Mouse (Mus musculus) liver, adult (tissue): ENCODE measurements at regions not wholly inside any gene's neighbourhood (a gene's known extent, or its start where the extent isn't known, plus 50 kb on each side); places are given as distances from the start of the nearest gene placed in this dataset.

Experiments
- GATA4 ChIP-seq: IDR thresholded peaks from 2 replicates; pipeline ENCODE4 v1.6.1; 2014; ENCODE audit warnings: mild to moderate bottlenecking, low read length; ENCODE audit not compliant: insufficient replicate concordance

GRCm38 (mm10) chr4:124385106-124386055, 225.2 kb downstream of the 3100002H09Rik start:
- no peak for TF ChIP-seq GATA4

- no peak for TF ChIP-seq GATA4
Measured at GRCm38 (mm10) chr4:124376504-124376903, 234.1 kb downstream of the 3100002H09Rik start.

GRCm38 (mm10) chr4:124375581-124375980, 235.0 kb downstream of the 3100002H09Rik start:
- TF ChIP-seq GATA4, result no peak

GRCm38 (mm10) chr4:124368831-124369230, 241.8 kb downstream of the 3100002H09Rik start:
- no peak for TF ChIP-seq GATA4

GRCm38 (mm10) chr4:124368085-124368484, 242.5 kb downstream of the 3100002H09Rik start:
- TF ChIP-seq GATA4, result no peak

DNA sequence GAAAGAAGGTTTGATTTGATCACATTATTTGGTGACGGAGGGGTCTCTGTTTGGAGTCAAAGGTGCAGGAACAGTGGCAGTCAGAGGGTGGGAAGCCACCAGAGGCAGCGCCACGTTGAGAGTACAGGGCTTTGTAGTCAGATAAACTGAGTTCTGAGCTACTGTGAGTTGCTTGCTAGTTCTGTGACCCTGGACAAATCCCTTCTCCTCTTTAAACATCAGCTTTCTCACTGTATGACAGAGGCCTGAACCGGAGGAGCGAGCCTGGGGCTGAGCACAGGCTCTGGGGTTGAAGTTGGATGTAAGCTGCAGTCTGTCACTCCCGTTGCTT, 250.1 kb downstream of the 3100002H09Rik start:
- no peak for TF ChIP-seq GATA4

DNA sequence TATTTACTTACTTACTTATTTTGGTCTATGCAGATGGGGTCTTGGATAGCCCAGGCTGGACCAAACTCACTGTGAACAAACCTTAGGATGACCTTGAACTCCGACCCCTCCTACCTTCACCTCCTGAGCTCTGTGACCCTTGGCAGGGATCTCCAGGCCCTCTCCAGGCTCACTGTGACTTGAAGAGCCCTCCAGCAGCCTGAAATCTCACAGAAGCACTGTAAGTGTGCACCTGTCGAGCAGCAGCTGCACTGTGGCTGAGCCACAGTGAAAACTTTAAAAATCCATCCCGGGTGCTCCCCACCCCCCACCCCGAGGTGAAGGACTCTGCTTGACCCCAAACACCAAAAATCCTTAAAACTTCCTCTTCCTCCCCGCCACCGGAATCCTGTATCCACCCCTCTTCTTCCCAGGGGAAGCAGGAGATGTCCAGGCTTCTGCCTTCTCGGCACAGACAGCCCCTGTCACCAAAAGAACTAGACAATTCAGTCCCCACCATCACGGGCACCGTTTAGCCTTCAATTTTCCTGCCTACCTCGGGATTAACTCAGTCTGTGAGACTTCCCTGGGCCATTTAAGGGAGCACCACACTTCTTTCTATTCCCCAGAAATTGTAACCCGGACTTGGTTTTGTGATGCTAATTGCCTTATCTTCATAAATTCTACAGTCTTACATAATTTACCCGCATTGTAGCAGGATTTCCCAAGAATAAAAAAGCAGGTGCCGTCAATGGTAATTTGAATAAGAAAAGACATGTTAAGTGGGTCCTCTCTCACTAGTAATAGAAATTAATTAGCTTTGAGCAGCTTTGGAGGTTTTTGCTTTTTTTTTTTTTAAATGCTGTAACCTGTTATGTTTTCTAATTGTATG, 250.7 kb downstream of the 3100002H09Rik start:
- TF ChIP-seq GATA4, result no peak

GRCm38 (mm10) chr4:124350361-124350760, 260.2 kb downstream of the 3100002H09Rik start:
- no peak for TF ChIP-seq GATA4

DNA sequence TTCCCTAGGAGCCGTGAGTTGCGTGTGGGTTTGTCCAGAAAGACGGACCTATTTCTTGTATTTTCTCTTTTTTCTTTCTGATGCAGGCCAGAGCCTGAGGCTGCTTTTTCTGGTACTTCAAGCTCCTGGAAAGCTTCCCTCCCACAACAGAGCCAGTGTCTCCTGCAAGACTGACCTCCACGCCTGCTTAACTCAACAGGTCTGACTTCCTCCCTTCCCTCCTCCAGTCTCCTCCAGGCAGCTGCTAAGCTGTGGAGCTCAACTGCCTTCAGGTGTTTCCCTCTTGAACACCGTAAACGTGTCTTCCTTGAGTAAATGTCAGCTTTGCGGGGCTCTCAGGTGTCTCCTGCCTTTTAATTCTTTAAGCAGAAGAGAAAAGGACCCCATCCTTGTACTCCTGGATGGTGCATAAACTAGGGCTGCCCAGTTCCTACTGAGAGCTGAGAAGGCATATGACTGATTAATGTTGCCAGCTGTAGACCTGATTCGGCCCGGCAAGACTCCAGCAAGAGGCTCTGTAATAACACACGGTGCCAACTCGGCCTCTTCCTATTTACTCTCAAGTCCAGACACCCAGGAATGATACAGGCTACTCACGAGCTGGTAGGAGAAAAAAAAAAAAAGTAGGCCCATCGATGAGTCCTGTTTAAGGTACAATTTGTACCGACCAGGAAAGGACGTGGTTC, 260.9 kb downstream of the 3100002H09Rik start:
- no peak for TF ChIP-seq GATA4

DNA sequence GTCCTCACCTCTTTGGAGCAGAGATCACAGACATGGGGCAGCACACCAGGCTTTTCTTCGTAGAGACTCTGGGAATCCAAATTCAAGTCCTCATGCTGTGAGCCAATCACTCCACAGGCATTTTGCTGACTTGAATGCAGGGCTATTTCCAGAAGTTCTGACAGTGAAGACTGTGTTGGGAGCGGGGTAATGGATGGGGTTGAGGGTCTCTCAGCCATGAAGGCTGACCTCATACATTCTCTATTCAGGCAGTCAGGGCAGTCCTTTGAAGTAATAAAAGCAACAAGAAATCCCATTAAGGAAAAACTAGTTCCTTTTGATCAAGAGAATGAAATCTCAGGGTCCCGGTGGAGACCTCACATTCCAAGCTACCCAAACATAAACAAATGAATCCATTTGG, 261.5 kb downstream of the 3100002H09Rik start:
- TF ChIP-seq GATA4, result no peak

GRCm38 (mm10) chr4:124340073-124340472, 270.5 kb downstream of the 3100002H09Rik start:
- no peak for TF ChIP-seq GATA4

DNA sequence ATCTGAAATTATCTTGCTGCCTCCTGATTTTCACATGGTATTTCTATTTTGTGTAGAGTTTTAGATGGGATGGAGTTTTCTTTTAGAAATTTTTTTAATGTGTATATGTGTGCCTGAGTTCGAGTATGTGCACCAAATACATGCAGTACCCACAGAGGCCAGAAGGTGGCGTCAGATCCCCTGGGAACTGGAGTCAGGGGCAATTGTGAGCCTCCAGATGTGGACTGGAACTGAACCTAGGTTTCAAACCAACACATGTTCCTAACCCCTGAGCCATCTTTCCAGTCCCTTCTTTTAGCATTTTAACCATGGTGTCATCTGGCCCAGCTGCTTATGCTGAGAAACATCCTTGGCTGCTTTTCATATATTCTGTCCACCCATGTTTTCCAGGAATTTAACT, 274.9 kb downstream of the 3100002H09Rik start:
- TF ChIP-seq GATA4, result no peak

- no peak for TF ChIP-seq GATA4
Measured at GRCm38 (mm10) chr4:124332974-124333373, 277.6 kb downstream of the 3100002H09Rik start.

DNA sequence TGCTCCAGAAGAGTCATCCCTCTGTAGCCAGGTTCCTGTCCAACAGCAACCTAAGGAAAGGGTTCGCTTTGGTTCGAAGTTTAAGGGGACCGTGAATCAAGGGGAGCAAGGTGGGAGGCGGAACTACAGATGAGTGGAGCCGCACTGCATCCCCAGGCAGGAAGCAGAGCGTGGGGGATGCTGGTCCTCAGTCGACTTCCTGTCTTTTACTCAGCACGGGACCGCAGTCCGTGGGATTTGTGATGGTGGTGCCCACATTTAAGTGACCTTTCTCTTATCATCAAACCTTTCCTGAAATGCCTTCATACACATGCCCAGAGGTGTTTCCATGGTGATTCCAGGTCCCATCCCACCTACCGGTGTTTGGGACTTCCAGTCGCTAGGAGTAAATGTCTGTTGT, 278.2 kb downstream of the 3100002H09Rik start:
- no peak for TF ChIP-seq GATA4

- no peak for TF ChIP-seq GATA4
Measured at GRCm38 (mm10) chr4:124329107-124329771, 281.4 kb downstream of the 3100002H09Rik start.

DNA sequence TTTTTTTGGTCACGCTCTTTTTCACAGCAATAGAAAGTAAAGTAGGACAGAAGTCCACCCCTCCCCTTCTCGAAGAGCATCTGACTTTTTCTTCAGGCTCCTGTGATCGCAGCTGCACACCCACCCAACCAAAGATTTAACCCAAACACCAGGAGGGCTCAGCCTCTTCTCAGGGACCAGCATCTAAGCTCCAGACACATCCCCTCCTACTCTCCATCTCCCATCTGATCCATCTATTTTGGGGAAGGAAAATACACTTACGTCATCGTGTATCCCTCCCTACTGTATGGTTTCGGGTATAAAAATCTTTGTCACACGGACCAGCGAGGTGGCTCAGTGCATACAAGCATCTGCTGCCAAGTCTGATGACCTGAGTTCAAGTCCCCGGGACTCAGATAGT, 284.3 kb downstream of the 3100002H09Rik start:
- TF ChIP-seq GATA4, result no peak
